Mouse (Mus musculus) liver, adult (tissue): ENCODE results near the gene Csnk1g2.

ENCODE experiments used
- GATA4 ChIP-seq: IDR thresholded peaks from 2 replicates; pipeline ENCODE4 v1.6.1; 2014; ENCODE audit warnings: mild to moderate bottlenecking, low read length; ENCODE audit not compliant: insufficient replicate concordance

Csnk1g2 gene

DNA sequence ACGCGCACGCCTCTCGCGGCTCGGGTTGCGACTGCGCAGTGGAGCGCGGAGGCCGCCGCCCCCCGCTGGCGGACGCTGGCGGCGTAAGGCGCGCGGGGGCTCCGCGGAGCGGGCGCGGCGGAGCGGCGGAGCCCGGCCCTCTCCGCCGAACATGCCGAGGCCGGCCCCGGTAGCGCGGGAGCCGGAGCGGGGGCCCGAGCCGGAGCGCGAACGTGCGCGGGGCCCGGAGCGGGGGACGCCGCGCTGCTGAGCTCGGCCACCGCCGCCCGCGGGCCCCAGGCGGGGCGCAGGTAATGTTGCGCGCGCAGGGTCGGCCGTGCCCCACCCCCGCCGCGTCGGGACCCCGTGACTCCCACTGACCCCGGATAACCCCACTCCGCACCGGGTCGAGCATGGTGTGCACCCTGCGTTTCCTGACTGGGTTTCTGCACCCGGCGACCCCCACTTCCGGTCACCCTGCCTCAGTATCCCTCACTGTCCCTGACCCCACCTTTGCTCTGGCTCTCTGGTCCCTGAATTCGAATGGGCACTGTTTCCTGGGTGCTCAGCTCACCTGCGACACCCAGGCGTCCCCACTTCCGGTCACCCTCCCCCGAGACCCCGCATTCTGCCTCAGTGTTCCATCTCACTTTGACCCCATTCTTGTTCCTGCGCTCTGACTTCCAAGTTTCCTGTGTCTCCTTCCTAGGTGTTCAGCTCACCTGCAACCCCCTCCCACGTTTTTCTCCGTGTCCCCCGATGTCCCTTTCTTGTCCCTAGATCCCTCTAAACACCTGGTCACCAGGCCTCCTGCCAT is at the start of gene Csnk1g2:
Csnk1g2 (plus strand) TSS at position 178 of the 796 bp plus-strand sequence.
- TF ChIP-seq GATA4: no peak

- no peak for TF ChIP-seq GATA4
These were observed 48.7 kb upstream of the Csnk1g2 start for GRCm38 (mm10) chr10:80573944-80574343.

DNA sequence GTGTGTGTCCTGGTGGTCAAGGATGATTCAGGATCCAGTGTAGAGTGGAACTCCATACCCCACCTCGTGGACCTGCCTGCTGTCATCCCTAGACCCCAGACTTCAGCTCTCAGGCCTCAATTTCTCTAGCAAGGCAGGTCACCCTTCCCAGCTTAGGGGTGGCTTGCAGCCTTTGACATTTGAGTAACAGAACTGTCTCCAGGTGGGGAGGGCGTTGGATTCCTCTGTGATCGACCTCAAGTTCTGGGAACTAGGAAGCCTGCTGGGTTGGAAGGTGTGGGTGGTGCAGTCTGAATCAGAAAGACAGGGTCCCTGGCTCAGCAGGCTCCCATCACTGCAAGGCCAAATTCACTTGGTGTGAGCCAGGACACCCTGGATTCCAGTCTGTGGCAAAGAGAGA is 47.7 kb upstream of the Csnk1g2 start:
- no peak for TF ChIP-seq GATA4

GRCm38 (mm10) chr10:80575925-80576324 is 46.7 kb upstream of the Csnk1g2 start:
- TF ChIP-seq GATA4: no peak

- TF ChIP-seq GATA4: no peak
These were observed 46.1 kb upstream of the Csnk1g2 start for GRCm38 (mm10) chr10:80576351-80577194.

DNA sequence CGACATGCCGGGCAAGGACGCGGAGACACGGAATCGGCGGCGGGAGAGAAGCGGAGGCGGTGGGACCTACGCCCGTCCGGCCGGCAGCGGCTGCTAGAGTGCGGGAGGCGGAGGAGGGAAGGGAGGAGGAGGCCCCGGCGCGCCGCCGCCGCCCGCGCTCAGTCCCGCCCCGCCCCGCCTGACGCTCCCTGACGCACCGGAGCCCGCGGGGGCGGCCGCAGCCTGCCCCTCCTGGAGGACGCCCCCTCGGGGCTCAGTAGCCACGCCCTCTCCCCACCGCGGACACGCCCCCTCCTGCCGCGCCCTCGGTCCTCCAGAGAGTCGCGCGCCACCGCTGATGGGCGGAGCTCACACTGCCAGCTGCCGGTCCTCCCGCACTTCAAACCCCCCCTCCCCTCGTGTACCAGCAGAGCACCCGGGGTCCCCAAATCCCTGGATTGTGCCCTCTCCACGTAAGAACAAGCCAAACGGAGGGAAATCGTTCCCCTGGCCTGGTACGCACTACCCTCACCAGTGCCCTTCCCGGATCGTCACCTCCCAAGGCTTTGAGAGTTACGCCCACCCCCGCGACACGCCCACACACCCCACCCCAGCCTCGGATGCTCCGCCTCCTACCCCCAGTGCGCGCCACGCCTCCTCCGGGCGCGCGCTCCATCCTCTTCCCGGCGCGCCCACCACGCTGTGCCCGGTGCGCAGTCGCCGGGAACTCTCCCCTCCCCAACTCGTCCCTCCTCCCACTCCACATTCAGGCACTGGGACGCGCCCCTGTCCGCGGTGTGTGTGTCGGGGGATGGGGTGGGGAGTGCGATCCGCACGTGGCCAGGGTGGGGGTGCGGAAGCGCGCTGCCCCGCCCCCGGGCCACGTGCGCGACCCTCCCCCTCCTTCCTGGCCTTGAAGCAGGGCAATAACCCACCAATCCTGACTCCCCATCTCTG is 45.2 kb upstream of the Csnk1g2 start, which contains the start of gene Klf16:
Klf16 (minus strand) TSS at position 127 of the 936 bp plus-strand sequence.
- TF ChIP-seq GATA4: 0 out of 2 replicates have a peak, but pooled peaks have one; percentile 3

- no peak for TF ChIP-seq GATA4
These were observed 44.4 kb upstream of the Csnk1g2 start for GRCm38 (mm10) chr10:80578131-80578750.

GRCm38 (mm10) chr10:80578911-80579310 is 43.7 kb upstream of the Csnk1g2 start:
- TF ChIP-seq GATA4: no peak

- TF ChIP-seq GATA4: no peak
These were observed 39.6 kb upstream of the Csnk1g2 start for GRCm38 (mm10) chr10:80583047-80583446.

- TF ChIP-seq GATA4: no peak
These were observed 38.6 kb upstream of the Csnk1g2 start for GRCm38 (mm10) chr10:80584045-80584488.

- no peak for TF ChIP-seq GATA4
These were observed 37.7 kb upstream of the Csnk1g2 start for GRCm38 (mm10) chr10:80584642-80585552.

DNA sequence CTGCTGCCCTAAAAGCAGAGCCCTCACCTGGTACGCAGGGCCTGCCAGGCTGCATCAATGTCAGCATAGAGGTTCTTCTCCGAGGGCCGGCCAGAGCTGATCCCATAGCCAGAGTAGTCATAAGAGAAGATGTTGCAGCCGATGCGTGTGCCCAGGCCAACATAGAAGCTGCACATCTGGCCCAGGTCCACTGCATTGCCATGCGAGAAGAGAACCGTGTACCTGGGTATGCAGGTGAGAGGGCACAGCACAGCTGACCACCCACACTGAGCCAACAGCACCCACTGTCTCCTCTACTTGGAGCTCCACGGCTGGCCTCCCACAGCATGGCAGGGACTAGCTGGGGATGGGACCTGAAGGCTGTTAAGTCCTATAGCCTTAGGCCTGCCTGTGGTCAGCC is 37.1 kb upstream of the Csnk1g2 start:
- TF ChIP-seq GATA4: no peak
